Comparison of ENCODE assay signal across 25 mouse cellular contexts in the genomic region with DNA sequence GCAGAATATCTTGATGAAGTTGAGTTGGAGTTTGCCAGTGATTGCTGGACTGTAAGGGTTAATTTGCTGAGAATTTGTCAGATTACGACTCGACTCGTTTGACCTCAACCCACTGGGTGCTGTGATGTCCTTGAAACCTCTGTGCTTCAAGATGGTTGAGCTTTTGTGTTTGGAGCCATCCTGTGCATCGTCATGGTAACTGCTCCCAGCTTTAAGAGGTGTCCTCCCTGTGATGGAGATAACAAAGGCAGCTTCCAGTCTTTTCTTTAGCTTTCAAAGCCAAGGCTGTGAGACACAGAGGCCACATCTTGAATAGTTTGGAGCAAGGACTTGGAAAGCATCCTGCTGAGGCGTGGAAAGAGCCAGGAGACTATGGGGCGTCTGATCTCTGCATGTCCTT. TPM values are rescaled to one million over a fixed set of nuclear protein-coding genes. Genes with fewer than 3 reads are reported as not detected.
DNase-seq lines count a peak whose midpoint lies in the region; ATAC-seq lines count a peak whose summit lies in the region.
"Had no signal": no experiment of that assay in that cellular context is flagged by ENCODE, and none has a peak within 500 bp of the region (broad histone marks: within the 10 kb centered on the region; RNA-seq: fewer than 3 reads in every experiment).

No protein-coding gene starts in this region.

- no peaks in the 10 kb centered on the region for H3K27me3 ChIP-seq in hindbrain, embryonic 10.5 days (ENCODE audit: insufficient read depth, poor library complexity, severe bottlenecking)
- H3K27me3 ChIP-seq in hindbrain, embryonic 11.5 days (ENCODE audit: control insufficient read depth, insufficient read depth, low read length) = no peaks in the 10 kb centered on the region
- H3K27me3 ChIP-seq in midbrain, embryonic 16.5 days (ENCODE audit: control insufficient read depth, insufficient read depth, low read depth, low read length) = no peaks in the 10 kb centered on the region
- no peaks in the 10 kb centered on the region for H3K27me3 ChIP-seq in midbrain, embryonic 11.5 days (ENCODE audit: control insufficient read depth, insufficient read depth, low read length)
- H3K27me3 ChIP-seq: embryonic facial prominence, embryonic 15.5 days; heart, embryonic 15.5 days; hindbrain, embryonic 13.5 days; intestine, embryonic 15.5 days had no signal

- no peak for DNase-seq in hindbrain, embryonic 10.5 days (ENCODE audit: low spot score)
- DNase-seq in hindbrain, embryonic 11.5 days (ENCODE audit: low spot score) = no peak
- DNase-seq in midbrain, embryonic 11.5 days (ENCODE audit: low spot score, missing footprints) = no peak
- peak; percentile 87 for DNase-seq in ZHBTc4 (ENCODE audit: low read depth, low spot score)
- DNase-seq in layer of hippocampus, adult 9-11 months = no peak
- no peak for DNase-seq in heart, postnatal 25 days (ENCODE audit: low spot score)
- DNase-seq: adrenal gland, adult 2 months; adrenal gland, postnatal 25 days; cerebellum, adult 2 months; cerebellum, postnatal 14 days; gastrocnemius, postnatal 14 days; heart, adult 2 months; heart, postnatal 14 days; kidney, adult 18-20 months had no signal

- H3K4me2 ChIP-seq in hindbrain, embryonic 11.5 days (replicated peaks; ENCODE audit: low read depth, low read length) = no peak overlapping the region
- no peak overlapping the region for H3K4me2 ChIP-seq in midbrain, embryonic 16.5 days (ENCODE audit: low read length)
- no peak overlapping the region for H3K4me2 ChIP-seq in midbrain, embryonic 11.5 days
- H3K4me2 ChIP-seq: embryonic facial prominence, embryonic 15.5 days; heart, embryonic 11.5 days; heart, embryonic 15.5 days; hindbrain, embryonic 13.5 days; intestine, embryonic 15.5 days had no signal

- peak overlapping the region; percentile 30; the same call in 1 of the 2 replicates for H3K27ac ChIP-seq in hindbrain, embryonic 10.5 days
- no peak overlapping the region for H3K27ac ChIP-seq in hindbrain, embryonic 11.5 days (ENCODE audit: low read depth, low read length)
- H3K27ac ChIP-seq in midbrain, embryonic 16.5 days (ENCODE audit: low read length) = peak overlapping the region; percentile 47; the same call in 1 of the 2 replicates
- no peak overlapping the region for H3K27ac ChIP-seq in midbrain, embryonic 11.5 days (ENCODE audit: low read depth, low read length)
- H3K27ac ChIP-seq: embryonic facial prominence, embryonic 15.5 days; forebrain, embryonic 10.5 days; heart, adult 2 months; heart, embryonic 15.5 days; hindbrain, embryonic 13.5 days; intestine, embryonic 15.5 days had no signal

- H3K36me3 ChIP-seq in hindbrain, embryonic 10.5 days = peaks cover 75% of the 10 kb centered on the region
- no peaks in the 10 kb centered on the region; the same call in 1 of the 2 replicates for H3K36me3 ChIP-seq in hindbrain, embryonic 11.5 days (ENCODE audit: control insufficient read depth, insufficient read depth, low read length)
- 0 out of 2 replicates have a peak, but pooled peaks cover 2% of the 10 kb centered on the region for H3K36me3 ChIP-seq in midbrain, embryonic 16.5 days (ENCODE audit: control insufficient read depth, insufficient read depth, low read length)
- peaks cover 11% of the 10 kb centered on the region for H3K36me3 ChIP-seq in midbrain, embryonic 11.5 days (ENCODE audit: control insufficient read depth, insufficient read depth, low read length)

- no peak overlapping the region for H3K9ac ChIP-seq in hindbrain, embryonic 11.5 days (ENCODE audit: low read depth, low read length)
- H3K9ac ChIP-seq in midbrain, embryonic 16.5 days (ENCODE audit: low read depth, low read length) = no peak overlapping the region
- H3K9ac ChIP-seq in midbrain, embryonic 11.5 days (ENCODE audit: low read length) = no peak overlapping the region
- H3K9ac ChIP-seq: embryonic facial prominence, embryonic 15.5 days; heart, embryonic 15.5 days; hindbrain, embryonic 13.5 days; intestine, embryonic 15.5 days had no signal

- no peak for ATAC-seq in hindbrain, embryonic 11.5 days (ENCODE audit: low FRiP score)
- ATAC-seq in midbrain, embryonic 16.5 days = no peak
- no peak for ATAC-seq in midbrain, embryonic 11.5 days (ENCODE audit: low FRiP score)
- ATAC-seq: forebrain, embryonic 16.5 days; intestine, embryonic 15.5 days had no signal

- H3K4me3 ChIP-seq in hindbrain, embryonic 10.5 days = no peak overlapping the region
- no peak overlapping the region for H3K4me3 ChIP-seq in hindbrain, embryonic 11.5 days (ENCODE audit: low read depth, low read length)
- H3K4me3 ChIP-seq in midbrain, embryonic 16.5 days (ENCODE audit: low read depth, low read length) = no peak overlapping the region
- no peak overlapping the region for H3K4me3 ChIP-seq in midbrain, embryonic 11.5 days (ENCODE audit: low read depth, low read length)
- H3K4me3 ChIP-seq: embryonic facial prominence, embryonic 15.5 days; erythroblast, embryonic 14.5 days; forebrain, embryonic 10.5 days; heart, adult 2 months; heart, embryonic 15.5 days; hindbrain, embryonic 13.5 days; intestine, embryonic 15.5 days had no signal

- intact Hi-C loops in heart, postnatal 25 days (cut with DNase I) = no loop called here

- 43% methylated on average over 6 of the region's 6 CpGs for WGBS in hindbrain, embryonic 10.5 days
- 37% methylated on average over 6 of the region's 6 CpGs for WGBS in hindbrain, embryonic 11.5 days
- 14% methylated on average over 6 of the region's 6 CpGs for WGBS in midbrain, embryonic 16.5 days
- 25% methylated on average over 6 of the region's 6 CpGs for WGBS in midbrain, embryonic 11.5 days

- no peaks in the 10 kb centered on the region for H3K9me3 ChIP-seq in hindbrain, embryonic 10.5 days
- H3K9me3 ChIP-seq in hindbrain, embryonic 11.5 days (ENCODE audit: control insufficient read depth, low read length) = no peaks in the 10 kb centered on the region
- no peaks in the 10 kb centered on the region for H3K9me3 ChIP-seq in midbrain, embryonic 16.5 days (replicated peaks; ENCODE audit: control insufficient read depth, low read length, poor library complexity, severe bottlenecking)
- H3K9me3 ChIP-seq in midbrain, embryonic 11.5 days (ENCODE audit: control insufficient read depth, low read length) = no peaks in the 10 kb centered on the region
- H3K9me3 ChIP-seq: embryonic facial prominence, embryonic 15.5 days; forebrain, embryonic 10.5 days; heart, embryonic 15.5 days; hindbrain, embryonic 13.5 days; intestine, embryonic 15.5 days had no signal

- H3K4me1 ChIP-seq in hindbrain, embryonic 10.5 days (replicated peaks) = peaks cover 38% of the 10 kb centered on the region
- no peaks in the 10 kb centered on the region for H3K4me1 ChIP-seq in hindbrain, embryonic 11.5 days (replicated peaks; ENCODE audit: control insufficient read depth, insufficient read depth, low read length)
- H3K4me1 ChIP-seq in midbrain, embryonic 16.5 days (ENCODE audit: control insufficient read depth, insufficient read depth, low read length) = peaks cover 17% of the 10 kb centered on the region
- H3K4me1 ChIP-seq in midbrain, embryonic 11.5 days (ENCODE audit: control insufficient read depth, insufficient read depth, low read length) = peaks cover 3% of the 10 kb centered on the region; the same call in 1 of the 2 replicates
- H3K4me1 ChIP-seq: heart, embryonic 15.5 days; intestine, embryonic 15.5 days had no signal

RNA-seq across cellular contexts. Expression of gene Traip, which starts 7.2 kb away (rescaled TPM):
- 24.3 and 35.3 TPM in 2 replicates for polyA plus RNA-seq in hindbrain, embryonic 10.5 days (2016; fragmentation: Nextera tagmentation; extraction: Ambion mirVana)
- 21.8 and 22.6 TPM in 2 replicates for polyA plus RNA-seq in hindbrain, embryonic 11.5 days (2014; fragmentation: Nextera tagmentation; extraction: Ambion mirVana)
- polyA plus RNA-seq in midbrain, embryonic 16.5 days (2015; fragmentation: Nextera tagmentation; extraction: Ambion mirVana) = 10.0 and 12.6 TPM in 2 replicates
- polyA plus RNA-seq in midbrain, embryonic 11.5 days (2014; fragmentation: Nextera tagmentation; extraction: Ambion mirVana) = 27.7 and 37.2 TPM in 2 replicates
- total RNA-seq in heart, postnatal 25 days (2021) = under 1 TPM; 0.59 to 0.73 TPM

RNA-seq across cellular contexts. Expression of gene Uba7, which starts 18.2 kb away (rescaled TPM):
- 8.5 and 9.6 TPM in 2 replicates for polyA plus RNA-seq in hindbrain, embryonic 10.5 days (2016; fragmentation: Nextera tagmentation; extraction: Ambion mirVana)
- 7.4 and 12.4 TPM in 2 replicates for polyA plus RNA-seq in hindbrain, embryonic 11.5 days (2014; fragmentation: Nextera tagmentation; extraction: Ambion mirVana)
- polyA plus RNA-seq in midbrain, embryonic 16.5 days (2015; fragmentation: Nextera tagmentation; extraction: Ambion mirVana) = 3.7 and 4.7 TPM in 2 replicates
- polyA plus RNA-seq in midbrain, embryonic 11.5 days (2014; fragmentation: Nextera tagmentation; extraction: Ambion mirVana) = 5.5 and 7.5 TPM in 2 replicates
- total RNA-seq in heart, postnatal 25 days (2021) = 10 to 100 TPM; 12.0 to 14.9 TPM

RNA-seq across cellular contexts. Expression of gene Camkv, which starts 21.7 kb away (rescaled TPM):
- 13.0 and 13.1 TPM in 2 replicates for polyA plus RNA-seq in hindbrain, embryonic 10.5 days (2016; fragmentation: Nextera tagmentation; extraction: Ambion mirVana)
- polyA plus RNA-seq in hindbrain, embryonic 11.5 days (2014; fragmentation: Nextera tagmentation; extraction: Ambion mirVana) = 3.6 and 4.5 TPM in 2 replicates
- 90.2 and 121 TPM in 2 replicates for polyA plus RNA-seq in midbrain, embryonic 16.5 days (2015; fragmentation: Nextera tagmentation; extraction: Ambion mirVana)
- 6.3 and 6.7 TPM in 2 replicates for polyA plus RNA-seq in midbrain, embryonic 11.5 days (2014; fragmentation: Nextera tagmentation; extraction: Ambion mirVana)
- total RNA-seq in heart, postnatal 25 days (2021) = not detected
- total RNA-seq: heart, adult 2 months had no signal

RNA-seq across cellular contexts. Expression of gene Gm20661, which starts 25.7 kb away (rescaled TPM):
- polyA plus RNA-seq in hindbrain, embryonic 10.5 days (2016; fragmentation: Nextera tagmentation; extraction: Ambion mirVana) = 1.5 and 1.8 TPM in 2 replicates
- 1.8 and 1.9 TPM in 2 replicates for polyA plus RNA-seq in hindbrain, embryonic 11.5 days (2014; fragmentation: Nextera tagmentation; extraction: Ambion mirVana)
- 0.65 and 0.67 TPM in 2 replicates for polyA plus RNA-seq in midbrain, embryonic 16.5 days (2015; fragmentation: Nextera tagmentation; extraction: Ambion mirVana)
- 0.74 and 1.2 TPM in 2 replicates for polyA plus RNA-seq in midbrain, embryonic 11.5 days (2014; fragmentation: Nextera tagmentation; extraction: Ambion mirVana)
- total RNA-seq in heart, postnatal 25 days (2021) = under 1 TPM in 1 of 2 experiments, not detected in 1; 0.60 TPM
- total RNA-seq: common myeloid progenitor, adult 5-6 weeks; gastrocnemius, adult 18-20 months; heart, adult 2 months had no signal

RNA-seq across cellular contexts. Expression of gene Inka1, which starts 28.5 kb away (rescaled TPM):
- polyA plus RNA-seq in hindbrain, embryonic 10.5 days (2016; fragmentation: Nextera tagmentation; extraction: Ambion mirVana) = 59.8 and 61.0 TPM in 2 replicates
- 56.4 and 61.9 TPM in 2 replicates for polyA plus RNA-seq in hindbrain, embryonic 11.5 days (2014; fragmentation: Nextera tagmentation; extraction: Ambion mirVana)
- polyA plus RNA-seq in midbrain, embryonic 16.5 days (2015; fragmentation: Nextera tagmentation; extraction: Ambion mirVana) = 16.7 and 17.6 TPM in 2 replicates
- 20.7 and 25.3 TPM in 2 replicates for polyA plus RNA-seq in midbrain, embryonic 11.5 days (2014; fragmentation: Nextera tagmentation; extraction: Ambion mirVana)
- total RNA-seq in heart, postnatal 25 days (2021) = 10 to 100 TPM in 1 of 2 experiments, 1 to 10 TPM in 1; 9.9 to 11.1 TPM

Comparison
In these comparisons a context has a peak if more than half of its experiments do, and no peak if none do; other contexts are left out.
1. H3K27ac ChIP-seq: peak in hindbrain, embryonic 10.5 days (single experiment) and midbrain, embryonic 16.5 days (single experiment); none in hindbrain, embryonic 11.5 days (single experiment) and midbrain, embryonic 11.5 days (single experiment).